Mouse (Mus musculus): ENCODE measurements around the gene Btbd6.

DNA sequence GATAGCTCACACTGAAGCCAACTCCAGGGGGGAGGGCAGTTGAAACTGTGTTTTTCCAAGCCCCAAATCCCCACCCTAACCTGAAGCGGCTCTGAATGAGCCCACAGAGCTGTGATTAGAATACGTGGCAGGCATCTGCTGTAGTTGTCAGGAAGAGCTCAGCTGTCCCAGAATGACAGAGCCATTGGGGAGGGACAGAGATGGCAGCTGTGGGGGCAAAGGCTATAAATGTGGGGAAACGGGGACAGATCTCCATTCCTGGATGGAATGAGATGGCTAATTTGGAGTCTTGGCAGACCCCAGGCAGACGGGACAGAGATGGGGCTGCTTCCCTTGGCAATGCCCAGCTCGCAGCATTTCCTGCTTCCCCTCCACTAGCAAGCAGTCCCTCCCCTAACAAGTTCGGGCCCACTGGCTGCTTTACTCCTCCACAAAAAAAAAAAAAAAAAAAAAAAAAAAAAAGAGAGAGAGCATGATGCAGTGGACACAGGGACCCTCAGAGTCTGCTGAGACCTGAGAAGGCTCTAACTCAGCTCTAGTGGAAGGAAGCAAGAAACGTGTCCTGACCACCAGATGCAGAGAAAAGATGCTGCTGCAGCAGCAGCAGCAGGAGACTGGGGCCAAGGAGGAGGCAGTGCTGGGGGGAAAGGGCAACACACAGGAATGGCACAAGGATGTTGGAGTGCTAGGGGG is 25.0 kb upstream of the Btbd6 start:
- TF ChIP-seq CTCF (IDR thresholded peaks at IDR 0.05; ENCODE audit: borderline replicate concordance, insufficient read depth, low read depth, low read length), result no peak
- TF ChIP-seq POLR2A (IDR thresholded peaks at IDR 0.05; ENCODE audit: borderline replicate concordance, insufficient read depth, low read length), result no peak

Data from cerebellum, adult 2 months (tissue).